In the genomic region with DNA sequence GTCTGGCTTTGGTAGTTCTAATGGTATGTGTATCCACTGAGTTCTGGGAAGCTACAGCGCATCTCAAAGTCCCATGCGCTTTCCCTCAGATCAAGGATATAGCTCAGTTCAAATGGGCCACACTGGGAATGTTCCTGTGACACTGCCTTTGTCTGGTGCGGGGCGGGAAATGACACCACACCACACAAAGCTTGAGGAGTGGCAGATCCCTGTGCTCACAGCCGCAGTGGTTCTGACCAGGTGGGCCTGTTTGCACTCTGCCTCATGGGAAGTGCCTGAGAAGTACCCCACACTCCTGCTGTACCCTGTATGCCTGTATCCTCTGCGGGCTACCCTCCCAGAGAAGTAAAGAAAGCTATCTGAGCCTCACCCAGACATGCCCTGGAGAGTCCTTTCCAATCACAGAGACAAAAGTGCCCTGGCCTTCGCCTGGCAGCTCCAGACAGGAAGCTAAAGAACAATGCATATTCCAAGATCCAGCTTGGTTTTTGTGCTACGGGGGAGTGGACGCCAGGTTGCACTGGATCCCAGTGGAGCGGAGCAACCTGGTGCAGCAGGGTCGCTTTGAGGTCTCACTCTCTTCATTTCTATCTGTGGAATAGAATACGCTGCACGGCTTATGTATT, we compare ENCODE assay signal across 10 mouse cellular contexts. TPM values are rescaled to one million over a fixed set of nuclear protein-coding genes. Genes with fewer than 3 reads are reported as not detected.
DNase-seq lines count a peak whose midpoint lies in the region; ATAC-seq and TF ChIP-seq lines count a peak whose summit lies in the region.
"Had no signal": no experiment of that assay in that cellular context is flagged by ENCODE, and none has a peak within 500 bp of the region (broad histone marks: within the 10 kb centered on the region; RNA-seq: fewer than 3 reads in every experiment).

No protein-coding gene starts in this region.

- H3K4me3 ChIP-seq in kidney, adult 2 months (ENCODE audit: insufficient read depth, low read depth, low read length): no peak overlapping the region
- H3K4me3 ChIP-seq in embryonic facial prominence, embryonic 10.5 days: no peak overlapping the region
- no peak overlapping the region for H3K4me3 ChIP-seq in lung, postnatal 0 days (ENCODE audit: low read depth, low read length)
- H3K4me3 ChIP-seq: forebrain, embryonic 13.5 days had no signal

- no peaks in the 10 kb centered on the region for H3K36me3 ChIP-seq in kidney, adult 2 months (ENCODE audit: control insufficient read depth, insufficient read depth, low read length)
- no peaks in the 10 kb centered on the region for H3K36me3 ChIP-seq in embryonic facial prominence, embryonic 10.5 days (replicated peaks)
- no peaks in the 10 kb centered on the region for H3K36me3 ChIP-seq in lung, postnatal 0 days (ENCODE audit: insufficient read depth, low read length)

- 72% methylated on average over 13 of the region's 13 CpGs for WGBS in kidney, adult 2 months
- 89% methylated on average over 13 of the region's 13 CpGs for WGBS in embryonic facial prominence, embryonic 10.5 days
- 76% methylated on average over 13 of the region's 13 CpGs for WGBS in lung, postnatal 0 days

- H3K27ac ChIP-seq in kidney, adult 2 months (ENCODE audit: insufficient read depth, low read depth, low read length): 0 out of 2 replicates have a peak overlapping the region, but pooled peaks have one; percentile 10
- peak overlapping the region; percentile 35; the same call in 1 of the 2 replicates for H3K27ac ChIP-seq in embryonic facial prominence, embryonic 10.5 days (replicated peaks)
- peak overlapping the region; percentile 77 for H3K27ac ChIP-seq in lung, postnatal 0 days (ENCODE audit: low read length)
- H3K27ac ChIP-seq: forebrain, embryonic 13.5 days had no signal

- TF ChIP-seq CTCF in kidney, adult 2 months (conservative IDR thresholded peaks at IDR 0.05; ENCODE audit: insufficient read depth, insufficient read length, low read depth, low read length): no peak
- TF ChIP-seq CTCF in lung, postnatal 0 days (IDR thresholded peaks at IDR 0.05): no peak

- TF ChIP-seq EP300 in lung, postnatal 0 days (IDR thresholded peaks at IDR 0.05): 0 out of 2 replicates have a peak, but pooled peaks have one; percentile 9

- no peak overlapping the region for H3K9ac ChIP-seq in lung, postnatal 0 days (replicated peaks; ENCODE audit: low read depth)
- H3K9ac ChIP-seq: forebrain, embryonic 13.5 days had no signal

- no peak for TF ChIP-seq POLR2A in kidney, adult 2 months (IDR thresholded peaks at IDR 0.05; ENCODE audit: low read depth, low read length)

- H3K4me1 ChIP-seq in kidney, adult 2 months (ENCODE audit: control insufficient read depth, insufficient read depth, low read length): peaks cover 6% of the 10 kb centered on the region; the same call in 1 of the 2 replicates
- peaks cover 31% of the 10 kb centered on the region for H3K4me1 ChIP-seq in embryonic facial prominence, embryonic 10.5 days
- peaks cover 4% of the 10 kb centered on the region; the same call in 1 of the 2 replicates for H3K4me1 ChIP-seq in lung, postnatal 0 days (ENCODE audit: insufficient read depth, low read depth, low read length)

- no peak overlapping the region for H3K4me2 ChIP-seq in lung, postnatal 0 days (replicated peaks; ENCODE audit: low read depth, low read length)
- H3K4me2 ChIP-seq: forebrain, embryonic 13.5 days had no signal

- no peaks in the 10 kb centered on the region for H3K27me3 ChIP-seq in kidney, adult 2 months (replicated peaks; ENCODE audit: control insufficient read depth, insufficient read depth, low read length)
- H3K27me3 ChIP-seq in embryonic facial prominence, embryonic 10.5 days (replicated peaks; ENCODE audit: low read depth, poor library complexity, severe bottlenecking): no peaks in the 10 kb centered on the region
- H3K27me3 ChIP-seq in lung, postnatal 0 days (replicated peaks; ENCODE audit: insufficient read depth, low read length): no peaks in the 10 kb centered on the region
- H3K27me3 ChIP-seq: forebrain, embryonic 13.5 days had no signal

- ATAC-seq in lung, postnatal 0 days: peak; percentile 10; the same call in 1 of the 2 replicates
- ATAC-seq: forebrain, embryonic 13.5 days had no signal

- peak; percentile 31 for DNase-seq in kidney, adult 2 months
- no peak for DNase-seq in kidney, adult 11 months
- DNase-seq in R1 (ENCODE audit: low read depth, low spot score): peak; percentile 24
- no peak for DNase-seq in embryonic facial prominence, embryonic 10.5 days (ENCODE audit: low spot score)
- DNase-seq in lung, postnatal 0 days (ENCODE audit: low spot score): no peak
- no peak for DNase-seq in adrenal gland, postnatal 10 days
- no peak for DNase-seq in ovary, postnatal 14 days (ENCODE audit: low spot score)
- DNase-seq: cerebellum, adult 9-10 months; layer of hippocampus, adult 9-11 months had no signal

- H3K9me3 ChIP-seq in embryonic facial prominence, embryonic 10.5 days: no peaks in the 10 kb centered on the region
- H3K9me3 ChIP-seq in lung, postnatal 0 days (ENCODE audit: low read length): no peaks in the 10 kb centered on the region
- H3K9me3 ChIP-seq: forebrain, embryonic 13.5 days had no signal

RNA-seq across cellular contexts. Expression of a gene that starts 30.3 kb away (rescaled TPM):
- polyA plus RNA-seq in kidney, adult 2 months (2012; rRNA removed): 15.1 and 16.6 TPM in 2 replicates
- polyA plus RNA-seq in embryonic facial prominence, embryonic 10.5 days (2016; fragmentation: Nextera tagmentation; extraction: Ambion mirVana): 15.8 and 17.4 TPM in 2 replicates
- polyA plus RNA-seq in lung, postnatal 0 days (2015; fragmentation: Nextera tagmentation; extraction: Ambion mirVana): 12.9 and 16.8 TPM in 2 replicates
- total RNA-seq in adrenal gland, postnatal 10 days (2021): 10 to 100 TPM; 43.0 to 52.5 TPM

Comparison
In these comparisons a context has a peak if more than half of its experiments do, and no peak if none do; other contexts are left out.
1. DNase-seq: peak in kidney, adult 2 months (single experiment) and R1 (single experiment); none in kidney, adult 11 months (single experiment), embryonic facial prominence, embryonic 10.5 days (single experiment), lung, postnatal 0 days (single experiment), adrenal gland, postnatal 10 days (single experiment) and ovary, postnatal 14 days (single experiment).
2. H3K27ac ChIP-seq: peak in every context shown above with its lines; median percentile 77 in lung, postnatal 0 days; 35 in embryonic facial prominence, embryonic 10.5 days; 10 in kidney, adult 2 months.